Mouse (Mus musculus): Measurements from ENCODE around the gene Znrd1as. TPM values are rescaled to one million over a fixed set of nuclear protein-coding genes. Genes with fewer than 3 reads are reported as not detected.

Gene Znrd1as
- polyA plus RNA-seq, 1 experiment from 2014 or later = 9.9 TPM

DNA sequence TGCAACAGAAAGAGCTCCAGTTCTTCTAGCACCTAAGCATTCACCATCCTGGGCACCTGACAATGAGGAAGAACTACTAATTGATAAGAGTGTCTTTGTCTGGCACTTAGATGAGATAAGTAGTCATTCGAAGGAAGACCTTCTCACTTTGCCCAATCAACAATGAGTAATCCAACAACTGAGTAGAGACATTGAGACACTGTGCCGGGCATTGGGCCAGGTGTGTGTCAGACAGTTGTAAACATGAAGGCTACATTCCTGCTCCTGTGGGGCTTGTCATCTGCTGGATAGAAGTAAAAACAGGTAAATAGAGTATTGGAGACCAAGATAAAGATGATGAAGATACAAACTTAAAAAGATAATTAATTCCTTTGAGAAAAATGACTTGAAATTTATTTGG, 20.3 kb upstream of the Znrd1as start:
- WGBS = 83% methylated on average over 2 of the region's 2 CpGs
- no peak for DNase-seq (ENCODE audit: extremely low spot score, low spot score)
- Histone ChIP-seq H3K9me3 (no peaks in the 10 kb centered on the region), H3K27ac (no peak overlapping the region), H3K4me1 (peaks cover 7% of the 10 kb centered on the region), H3K27me3 (ENCODE audit: poor library complexity, severe bottlenecking) (peaks cover 31% of the 10 kb centered on the region), H3K36me3 (replicated peaks) (no peaks in the 10 kb centered on the region), H3K4me3 (no peak overlapping the region)

GRCm38 (mm10) chr17:36942391-36942790, 16.0 kb upstream of the Znrd1as start:
- 53% methylated on average over 10 of the region's 10 CpGs for WGBS
- no peak for DNase-seq (ENCODE audit: extremely low spot score, low spot score)
- Histone ChIP-seq H3K4me3 (peak overlapping the region; percentile 49), H3K36me3 (replicated peaks) (no peaks in the 10 kb centered on the region), H3K9me3 (no peaks in the 10 kb centered on the region), H3K27me3 (ENCODE audit: poor library complexity, severe bottlenecking) (peaks cover 74% of the 10 kb centered on the region), H3K4me1 (peaks cover 28% of the 10 kb centered on the region), H3K27ac (no peak overlapping the region)

GRCm38 (mm10) chr17:36942791-36943471, 15.5 kb upstream of the Znrd1as start, which contains the start of gene Rnf39:
Gene Rnf39, plus strand, starts transcription at chr17:36942918.
- DNase-seq (ENCODE audit: extremely low spot score, low spot score) = no peak
- H3K27me3 ChIP-seq (ENCODE audit: poor library complexity, severe bottlenecking) = peaks cover 79% of the 10 kb centered on the region
- peaks cover 33% of the 10 kb centered on the region for H3K4me1 ChIP-seq
- no peak within 1 kb of the TSS for H3K27ac ChIP-seq
- WGBS = 4% methylated on average over 57 of the region's 59 CpGs
- H3K36me3 ChIP-seq (replicated peaks) = no peaks in the 10 kb centered on the region
- peak within 1 kb of the TSS; percentile 49 for H3K4me3 ChIP-seq
- H3K9me3 ChIP-seq = no peaks in the 10 kb centered on the region

- DNase-seq (ENCODE audit: extremely low spot score, low spot score) = no peak
- H3K27ac ChIP-seq = no peak overlapping the region
- H3K27me3 ChIP-seq (ENCODE audit: poor library complexity, severe bottlenecking) = peaks cover 86% of the 10 kb centered on the region
- H3K36me3 ChIP-seq (replicated peaks) = peaks cover 7% of the 10 kb centered on the region
- peaks cover 34% of the 10 kb centered on the region for H3K4me1 ChIP-seq
- WGBS = 24% methylated on average over 5 of the region's 5 CpGs
- H3K9me3 ChIP-seq = no peaks in the 10 kb centered on the region
- peak overlapping the region; percentile 49; the same call in 1 of the 2 replicates for H3K4me3 ChIP-seq
Observed at GRCm38 (mm10) chr17:36943691-36944090, 14.7 kb upstream of the Znrd1as start.

- H3K4me3 ChIP-seq = no peak overlapping the region
- 22% methylated on average over 8 of the region's 9 CpGs for WGBS
Observed at GRCm38 (mm10) chr17:36944121-36944775, 14.1 kb upstream of the Znrd1as start.

GRCm38 (mm10) chr17:36947051-36947819, 11.2 kb upstream of the Znrd1as start:
- Histone ChIP-seq H3K9me3 (no peaks in the 10 kb centered on the region), H3K36me3 (replicated peaks) (peaks cover 17% of the 10 kb centered on the region), H3K27ac (peak overlapping the region; percentile 83), H3K4me3 (peak overlapping the region; percentile 67), H3K4me1 (peaks cover 50% of the 10 kb centered on the region), H3K27me3 (ENCODE audit: poor library complexity, severe bottlenecking) (peaks cover 70% of the 10 kb centered on the region)
- DNase-seq (ENCODE audit: extremely low spot score, low spot score) = peak; percentile 66
- WGBS = under 1% methylated on average over 62 of the region's 62 CpGs

More at GRCm38 (mm10) chr17:36944121-36944775, 14.1 kb upstream of the Znrd1as start:
- DNase-seq (ENCODE audit: extremely low spot score, low spot score) = no peak
- no peak overlapping the region for H3K27ac ChIP-seq
- peaks cover 92% of the 10 kb centered on the region for H3K27me3 ChIP-seq (ENCODE audit: poor library complexity, severe bottlenecking)
- H3K4me1 ChIP-seq = peaks cover 34% of the 10 kb centered on the region
- H3K9me3 ChIP-seq = no peaks in the 10 kb centered on the region
- H3K36me3 ChIP-seq (replicated peaks) = peaks cover 12% of the 10 kb centered on the region

GRCm38 (mm10) chr17:36948286-36948685, 10.1 kb upstream of the Znrd1as start:
- Histone ChIP-seq H3K27ac (no peak overlapping the region), H3K36me3 (replicated peaks) (peaks cover 20% of the 10 kb centered on the region), H3K9me3 (no peaks in the 10 kb centered on the region), H3K4me3 (no peak overlapping the region), H3K27me3 (ENCODE audit: poor library complexity, severe bottlenecking) (peaks cover 59% of the 10 kb centered on the region), H3K4me1 (peaks cover 42% of the 10 kb centered on the region)
- no peak for DNase-seq (ENCODE audit: extremely low spot score, low spot score)
- 84% methylated on average over 1 of the region's 1 CpGs for WGBS

GRCm38 (mm10) chr17:36949265-36949664, 9.1 kb upstream of the Znrd1as start:
- H3K27me3 ChIP-seq (ENCODE audit: poor library complexity, severe bottlenecking) = peaks cover 50% of the 10 kb centered on the region
- 96% methylated on average over 8 of the region's 8 CpGs for WGBS
- peaks cover 32% of the 10 kb centered on the region for H3K4me1 ChIP-seq
- no peak overlapping the region for H3K27ac ChIP-seq
- no peaks in the 10 kb centered on the region for H3K9me3 ChIP-seq
- no peak for DNase-seq (ENCODE audit: extremely low spot score, low spot score)
- no peak overlapping the region for H3K4me3 ChIP-seq
- peaks cover 29% of the 10 kb centered on the region for H3K36me3 ChIP-seq (replicated peaks)

- Histone ChIP-seq H3K27me3 (ENCODE audit: poor library complexity, severe bottlenecking) (peaks cover 30% of the 10 kb centered on the region), H3K9me3 (no peaks in the 10 kb centered on the region), H3K4me1 (peaks cover 31% of the 10 kb centered on the region), H3K36me3 (replicated peaks) (peaks cover 47% of the 10 kb centered on the region), H3K27ac (peak within 1 kb of the TSS; percentile 90), H3K4me3 (peak within 1 kb of the TSS; percentile 75)
- 2% methylated on average over 36 of the region's 36 CpGs for WGBS
- peak; percentile 98 for DNase-seq (ENCODE audit: extremely low spot score, low spot score)
Observed at GRCm38 (mm10) chr17:36950981-36951947, 7.1 kb upstream of the Znrd1as start, which contains the start of gene Ppp1r11. Gene Ppp1r11, minus strand, starts transcription at chr17:36951741.

DNA sequence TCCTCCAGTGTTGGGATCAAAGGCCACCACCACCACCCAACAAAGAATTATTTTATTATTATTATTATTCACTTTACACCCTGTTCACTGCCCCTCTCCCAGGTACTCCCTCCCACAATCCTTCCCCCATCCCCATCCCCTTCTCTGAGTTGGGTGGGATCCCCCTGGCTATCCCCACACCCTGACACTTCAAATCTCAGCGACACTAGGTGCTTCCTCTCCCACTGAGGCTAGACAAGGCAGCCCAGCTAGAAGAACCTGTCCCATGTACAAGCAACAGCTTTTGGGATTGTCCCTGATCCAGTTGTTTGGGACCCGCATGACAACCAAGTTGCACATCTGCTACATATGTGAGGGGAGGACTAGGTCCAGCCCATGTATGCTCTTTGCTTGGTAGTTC, 5.8 kb upstream of the Znrd1as start:
- no peak overlapping the region for H3K4me3 ChIP-seq
- H3K27ac ChIP-seq = no peak overlapping the region
- peaks cover 24% of the 10 kb centered on the region for H3K4me1 ChIP-seq
- H3K9me3 ChIP-seq = no peaks in the 10 kb centered on the region
- WGBS = 88% methylated on average over 2 of the region's 2 CpGs
- DNase-seq (ENCODE audit: extremely low spot score, low spot score) = no peak
- H3K36me3 ChIP-seq (replicated peaks) = peaks cover 52% of the 10 kb centered on the region
- peaks cover 17% of the 10 kb centered on the region for H3K27me3 ChIP-seq (ENCODE audit: poor library complexity, severe bottlenecking)

DNA sequence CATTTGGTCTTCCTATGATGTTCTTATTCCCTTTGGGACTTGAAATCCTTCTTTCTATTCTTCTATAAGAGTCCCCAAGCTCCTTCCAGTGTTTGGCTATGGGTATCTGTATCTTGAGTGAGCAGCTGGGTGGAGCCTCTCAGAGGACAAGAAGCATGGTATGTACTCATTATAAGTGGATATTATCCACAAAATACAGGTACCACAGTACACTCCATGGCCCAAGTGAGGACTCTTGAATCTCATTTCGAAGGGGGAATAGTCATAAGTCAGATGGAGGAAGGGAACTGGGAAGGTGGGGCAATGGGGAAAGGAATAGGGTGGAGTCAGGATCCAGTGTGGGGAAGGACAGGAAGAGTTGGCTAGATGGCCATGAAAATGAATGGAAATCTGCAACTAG, 5.3 kb upstream of the Znrd1as start:
- 85% methylated on average over 1 of the region's 1 CpGs for WGBS
- H3K27me3 ChIP-seq (ENCODE audit: poor library complexity, severe bottlenecking) = peaks cover 12% of the 10 kb centered on the region

DNA sequence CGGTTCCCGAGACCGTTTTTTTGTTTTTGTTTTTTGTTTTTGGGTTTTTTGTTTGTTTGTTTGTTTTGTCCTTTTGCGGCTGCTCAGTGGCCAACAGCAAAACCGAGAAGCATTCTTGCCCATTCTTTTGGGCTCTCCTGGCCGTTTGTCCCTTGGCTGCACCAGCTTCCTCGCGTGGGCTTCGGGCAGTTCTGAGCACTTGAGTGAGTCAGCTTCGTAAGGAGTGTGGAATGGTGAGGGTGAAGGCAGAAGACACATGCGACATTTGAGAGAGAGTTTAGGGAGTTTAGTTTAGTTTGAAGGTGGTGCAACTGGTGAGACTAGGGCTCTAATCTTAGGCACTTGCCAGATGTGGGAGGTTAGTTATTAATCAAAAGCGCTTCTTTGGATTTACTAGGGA, 492 bp downstream of the Znrd1as start:
- Histone ChIP-seq H3K27ac (peak overlapping the region; percentile 87), H3K9me3 (no peaks in the 10 kb centered on the region), H3K4me3 (peak overlapping the region; percentile 80), H3K36me3 (replicated peaks) (peaks cover 27% of the 10 kb centered on the region), H3K27me3 (ENCODE audit: poor library complexity, severe bottlenecking) (no peaks in the 10 kb centered on the region), H3K4me1 (peaks cover 19% of the 10 kb centered on the region)
- WGBS = 10% methylated on average over 12 of the region's 12 CpGs
- no peak for DNase-seq (ENCODE audit: extremely low spot score, low spot score)

More for the DNA sequence above, 5.3 kb upstream of the Znrd1as start:
- no peaks in the 10 kb centered on the region for H3K9me3 ChIP-seq
- peaks cover 24% of the 10 kb centered on the region for H3K4me1 ChIP-seq
- no peak overlapping the region for H3K4me3 ChIP-seq
- H3K36me3 ChIP-seq (replicated peaks) = peaks cover 52% of the 10 kb centered on the region
- no peak overlapping the region for H3K27ac ChIP-seq
- no peak for DNase-seq (ENCODE audit: extremely low spot score, low spot score)

All from forebrain, embryonic 10.5 days (tissue).